Mouse (Mus musculus) frontal cortex, postnatal 10 days (tissue): Measurements from ENCODE around the gene Zcchc2.

Experiments
- DNase-seq, 2 experiments: peaks; one replicate each; pipeline ENCODE4 v3.0.0; 2022; ENCODE audit warnings: low spot score in 2 of 2, mixed read lengths in 1 of 2

Gene Zcchc2

GRCm38 (mm10) chr1:106073166-106073565, 83.0 kb downstream of the Zcchc2 start:
- DNase-seq = no peak

- DNase-seq = no peak
Observed at GRCm38 (mm10) chr1:106074141-106074540, 83.9 kb downstream of the Zcchc2 start.

- no peak for DNase-seq
Observed at GRCm38 (mm10) chr1:106074656-106075055, 84.5 kb downstream of the Zcchc2 start.

GRCm38 (mm10) chr1:106076641-106077040, 86.4 kb downstream of the Zcchc2 start:
- no peak for DNase-seq

DNA sequence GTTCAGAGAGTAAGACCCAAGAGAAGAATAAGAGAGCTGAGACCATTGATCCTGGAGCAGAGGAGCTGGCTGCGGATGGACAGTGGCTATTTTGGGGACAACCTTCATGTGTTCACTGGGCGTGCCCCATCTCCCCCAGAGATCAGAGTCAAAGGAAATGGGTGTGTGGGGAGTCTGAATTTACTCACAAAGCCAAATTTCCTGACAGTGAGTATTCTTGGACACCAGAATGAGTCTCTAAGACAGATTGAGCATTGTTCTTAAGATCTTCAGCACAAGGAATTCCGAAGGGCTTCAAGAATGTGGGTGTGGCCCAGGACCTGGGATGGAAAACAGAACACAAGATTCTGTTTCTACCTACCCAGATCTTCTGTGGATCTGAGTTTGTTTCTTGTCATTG, 87.0 kb downstream of the Zcchc2 start:
- no peak for DNase-seq
